Mouse (Mus musculus) ES-E14 (cell line): ENCODE data around the gene Grin2b.

Source experiments
- CHD2 ChIP-seq: IDR thresholded peaks from 2 replicates; pipeline ENCODE4 v1.6.1; 2014; ENCODE audit warnings: mild to moderate bottlenecking, low read depth, low read length, inconsistent platforms
- HCFC1 ChIP-seq: IDR thresholded peaks from 2 replicates; pipeline ENCODE4 v1.6.1; 2012; ENCODE audit warnings: low read length, inconsistent platforms, borderline replicate concordance; ENCODE audit not compliant: insufficient read depth
- MAFK ChIP-seq: IDR thresholded peaks from 2 replicates; pipeline ENCODE4 v1.6.1; 2014; ENCODE audit warnings: mild to moderate bottlenecking, low read depth, low read length, inconsistent platforms; ENCODE audit not compliant: insufficient read depth
- ZC3H11A ChIP-seq: IDR thresholded peaks from 2 replicates; pipeline ENCODE4 v1.6.1; 2012; ENCODE audit warnings: low read depth, mild to moderate bottlenecking, inconsistent platforms, low read length, borderline replicate concordance

DNA sequence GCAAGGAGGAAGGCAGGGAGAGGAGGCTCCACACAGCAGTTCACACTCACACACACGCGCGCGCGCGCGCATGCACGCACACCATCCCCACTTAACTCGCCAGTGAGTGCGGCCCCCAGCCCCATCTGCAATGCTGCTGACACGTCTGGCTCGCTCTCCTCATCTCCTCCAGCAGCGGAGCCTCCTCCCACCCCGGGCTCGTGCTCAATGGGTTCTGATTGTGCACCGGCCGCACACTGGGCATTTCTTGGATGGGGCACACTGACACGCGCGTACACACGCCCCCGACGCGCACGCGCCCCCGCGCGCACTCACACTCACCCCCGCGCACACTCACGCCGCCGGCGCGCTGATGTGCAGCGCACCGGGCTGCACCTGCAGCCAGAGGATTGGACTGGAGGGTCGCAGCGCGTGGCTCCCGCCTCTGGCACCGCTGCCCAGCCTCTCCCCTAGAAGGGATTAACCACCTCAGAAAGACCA, 1.1 kb downstream of the Grin2b start:
- TF ChIP-seq ZC3H11A (no peak), CHD2 (no peak), MAFK (no peak), HCFC1 (no peak)
